Mouse (Mus musculus): ENCODE data around the gene Abtb1. TPM values are rescaled to one million over a fixed set of nuclear protein-coding genes. Genes with fewer than 3 reads are reported as not detected.

The Abtb1 gene
- polyA plus RNA-seq, 1 experiment from 2014 or later, result 57.7 TPM

GRCm38 (mm10) chr6:88840211-88840610 is 1.6 kb downstream of the Abtb1 start:
- Histone ChIP-seq H3K9ac (peak overlapping the region; percentile 90), H3K27ac (replicated peaks) (peak overlapping the region; percentile 98)

DNA sequence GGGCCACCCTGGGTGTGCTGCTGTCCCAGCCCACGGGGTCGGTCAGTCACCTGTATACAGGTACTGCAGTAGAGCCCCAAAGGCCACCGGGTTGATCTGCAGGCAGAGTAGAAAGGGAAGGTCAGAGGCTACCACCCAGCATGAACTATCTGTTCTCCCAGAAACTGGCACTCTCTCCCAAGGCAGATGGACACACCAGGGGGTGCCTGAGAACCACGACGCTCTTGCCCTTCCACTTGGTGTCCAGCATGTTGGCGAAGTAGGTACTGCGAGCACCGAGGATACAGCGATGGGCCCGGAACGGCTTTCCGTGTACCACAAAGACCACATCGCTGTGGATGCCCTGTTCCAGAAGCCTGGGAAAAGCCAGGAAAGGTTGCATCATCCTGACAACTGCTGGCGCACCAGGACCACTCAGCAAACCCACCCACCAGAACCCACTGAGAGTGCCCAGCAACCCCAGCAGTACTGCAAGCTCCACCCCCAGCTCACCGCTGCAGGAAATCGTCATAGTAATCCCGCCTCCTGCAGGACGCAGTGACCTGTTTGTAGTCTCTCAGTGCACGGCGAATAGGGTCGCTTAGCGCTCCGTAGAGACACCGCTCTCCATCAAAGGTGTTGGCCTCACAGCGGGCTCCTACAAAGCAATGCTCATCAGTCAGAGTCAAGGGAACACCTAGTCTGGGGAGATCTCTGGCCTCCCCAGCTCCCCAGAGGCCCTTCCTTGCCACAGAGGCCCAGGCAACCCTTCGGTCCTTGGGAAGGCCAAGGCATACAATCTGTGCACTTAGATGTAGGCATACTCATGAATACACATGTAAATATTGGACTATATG is 2.4 kb downstream of the Abtb1 start:
- no peak overlapping the region for H3K9ac ChIP-seq
- peak overlapping the region; percentile 100; the same call in 1 of the 2 replicates for H3K4me2 ChIP-seq
- peak overlapping the region; percentile 81; the same call in 1 of the 2 replicates for H3K4me3 ChIP-seq (replicated peaks)
- WGBS (ENCODE audit: insufficient replicate concordance), result 83% methylated on average over 26 of the region's 26 CpGs
- H3K36me3 ChIP-seq (replicated peaks), result peaks cover 50% of the 10 kb centered on the region
- H3K9me3 ChIP-seq (replicated peaks), result no peaks in the 10 kb centered on the region
- H3K27ac ChIP-seq (replicated peaks), result no peak overlapping the region; the same call in 1 of the 2 replicates
- ATAC-seq (ENCODE audit: insufficient read depth), result no peak
- peaks cover 70% of the 10 kb centered on the region for H3K4me1 ChIP-seq (replicated peaks)
- H3K27me3 ChIP-seq, result no peaks in the 10 kb centered on the region

More at GRCm38 (mm10) chr6:88840211-88840610, 1.6 kb downstream of the Abtb1 start:
- Histone ChIP-seq H3K4me3 (replicated peaks) (peak overlapping the region; percentile 81), H3K4me1 (replicated peaks) (peaks cover 62% of the 10 kb centered on the region), H3K4me2 (peak overlapping the region; percentile 100), H3K36me3 (replicated peaks) (peaks cover 50% of the 10 kb centered on the region), H3K9me3 (replicated peaks) (no peaks in the 10 kb centered on the region), H3K27me3 (0 out of 2 replicates have a peak, but pooled peaks cover under 1% of the 10 kb centered on the region)
- WGBS (ENCODE audit: insufficient replicate concordance), result 64% methylated on average over 3 of the region's 3 CpGs
- ATAC-seq (ENCODE audit: insufficient read depth), result no peak

DNA sequence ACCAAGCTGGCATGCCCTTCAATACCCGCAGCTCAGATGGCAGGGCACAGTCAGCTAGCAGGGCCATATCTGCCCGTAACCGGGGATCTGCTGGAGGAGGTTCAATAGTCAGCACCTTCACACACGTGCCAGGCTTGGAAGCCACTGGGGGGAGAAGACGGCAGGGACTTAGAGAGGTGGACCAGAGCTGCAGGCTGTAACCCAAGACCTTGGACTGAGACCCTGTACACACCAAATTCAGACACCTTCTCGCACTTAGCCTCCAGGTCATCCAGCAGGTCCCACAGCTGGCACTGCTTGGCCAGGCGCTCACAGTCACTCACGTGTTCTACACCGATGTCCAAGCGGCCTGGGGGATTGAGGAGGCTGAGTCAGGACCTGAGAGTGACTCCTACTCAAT is 3.2 kb downstream of the Abtb1 start:
- Histone ChIP-seq H3K27me3 (no peaks in the 10 kb centered on the region), H3K9ac (no peak overlapping the region), H3K36me3 (replicated peaks) (peaks cover 50% of the 10 kb centered on the region), H3K9me3 (replicated peaks) (no peaks in the 10 kb centered on the region), H3K4me3 (replicated peaks) (no peak overlapping the region), H3K4me2 (no peak overlapping the region), H3K27ac (replicated peaks) (0 out of 2 replicates have a peak overlapping the region, but pooled peaks have one; percentile 90), H3K4me1 (replicated peaks) (peaks cover 77% of the 10 kb centered on the region)
- ATAC-seq (ENCODE audit: insufficient read depth), result no peak
- WGBS (ENCODE audit: insufficient replicate concordance), result 88% methylated on average over 10 of the region's 10 CpGs

DNA sequence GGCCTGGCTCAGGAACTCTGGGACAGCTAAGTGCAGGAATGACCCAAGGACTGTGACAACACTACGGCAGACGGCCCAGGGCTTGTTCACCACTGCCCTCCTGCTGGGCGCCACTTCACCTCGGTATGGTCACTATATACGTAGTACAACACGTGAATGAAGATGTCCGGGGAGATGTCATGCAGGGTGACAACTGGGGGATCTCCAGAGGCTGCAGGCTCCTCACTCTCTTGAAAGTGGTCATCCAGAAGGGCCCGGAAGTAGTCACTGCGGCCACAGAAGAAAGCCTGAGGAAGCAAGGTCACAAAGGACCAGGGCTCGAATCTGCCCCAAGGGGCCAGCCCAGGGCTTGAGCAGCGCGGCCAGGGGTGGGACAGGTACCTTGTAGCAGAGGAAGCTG is 3.8 kb downstream of the Abtb1 start:
- no peak for ATAC-seq (ENCODE audit: insufficient read depth)
- H3K9ac ChIP-seq, result no peak overlapping the region
- H3K36me3 ChIP-seq (replicated peaks), result peaks cover 50% of the 10 kb centered on the region
- H3K9me3 ChIP-seq (replicated peaks), result no peaks in the 10 kb centered on the region
- H3K27ac ChIP-seq (replicated peaks), result peak overlapping the region; percentile 90; the same call in 1 of the 2 replicates
- H3K4me2 ChIP-seq, result no peak overlapping the region; the same call in 1 of the 2 replicates
- H3K4me3 ChIP-seq (replicated peaks), result no peak overlapping the region
- H3K27me3 ChIP-seq, result no peaks in the 10 kb centered on the region
- H3K4me1 ChIP-seq (replicated peaks), result peaks cover 77% of the 10 kb centered on the region
- WGBS (ENCODE audit: insufficient replicate concordance), result 83% methylated on average over 12 of the region's 12 CpGs

GRCm38 (mm10) chr6:88836178-88836819 is 5.5 kb downstream of the Abtb1 start:
- H3K4me2 ChIP-seq, result peak overlapping the region; percentile 64; the same call in 1 of the 2 replicates
- 88% methylated on average over 28 of the region's 28 CpGs for WGBS (ENCODE audit: insufficient replicate concordance)
- ATAC-seq (ENCODE audit: insufficient read depth), result no peak

GRCm38 (mm10) chr6:88835047-88835446 is 6.7 kb downstream of the Abtb1 start:
- 23% methylated on average over 5 of the region's 5 CpGs for WGBS (ENCODE audit: insufficient replicate concordance)
- peaks cover 48% of the 10 kb centered on the region for H3K36me3 ChIP-seq (replicated peaks)
- peak overlapping the region; percentile 53 for H3K9ac ChIP-seq
- H3K9me3 ChIP-seq (replicated peaks), result no peaks in the 10 kb centered on the region
- peak overlapping the region; percentile 64 for H3K4me2 ChIP-seq
- peak; percentile 87 for ATAC-seq (ENCODE audit: insufficient read depth)
- H3K27me3 ChIP-seq, result no peaks in the 10 kb centered on the region
- H3K27ac ChIP-seq (replicated peaks), result peak overlapping the region; percentile 90
- peaks cover 79% of the 10 kb centered on the region for H3K4me1 ChIP-seq (replicated peaks)
- H3K4me3 ChIP-seq (replicated peaks), result peak overlapping the region; percentile 25

More at GRCm38 (mm10) chr6:88836178-88836819, 5.5 kb downstream of the Abtb1 start:
- no peaks in the 10 kb centered on the region for H3K27me3 ChIP-seq
- peaks cover 85% of the 10 kb centered on the region for H3K4me1 ChIP-seq (replicated peaks)
- no peaks in the 10 kb centered on the region for H3K9me3 ChIP-seq (replicated peaks)
- no peak overlapping the region for H3K9ac ChIP-seq
- no peak overlapping the region for H3K4me3 ChIP-seq (replicated peaks)
- peak overlapping the region; percentile 90 for H3K27ac ChIP-seq (replicated peaks)
- peaks cover 50% of the 10 kb centered on the region for H3K36me3 ChIP-seq (replicated peaks)

DNA sequence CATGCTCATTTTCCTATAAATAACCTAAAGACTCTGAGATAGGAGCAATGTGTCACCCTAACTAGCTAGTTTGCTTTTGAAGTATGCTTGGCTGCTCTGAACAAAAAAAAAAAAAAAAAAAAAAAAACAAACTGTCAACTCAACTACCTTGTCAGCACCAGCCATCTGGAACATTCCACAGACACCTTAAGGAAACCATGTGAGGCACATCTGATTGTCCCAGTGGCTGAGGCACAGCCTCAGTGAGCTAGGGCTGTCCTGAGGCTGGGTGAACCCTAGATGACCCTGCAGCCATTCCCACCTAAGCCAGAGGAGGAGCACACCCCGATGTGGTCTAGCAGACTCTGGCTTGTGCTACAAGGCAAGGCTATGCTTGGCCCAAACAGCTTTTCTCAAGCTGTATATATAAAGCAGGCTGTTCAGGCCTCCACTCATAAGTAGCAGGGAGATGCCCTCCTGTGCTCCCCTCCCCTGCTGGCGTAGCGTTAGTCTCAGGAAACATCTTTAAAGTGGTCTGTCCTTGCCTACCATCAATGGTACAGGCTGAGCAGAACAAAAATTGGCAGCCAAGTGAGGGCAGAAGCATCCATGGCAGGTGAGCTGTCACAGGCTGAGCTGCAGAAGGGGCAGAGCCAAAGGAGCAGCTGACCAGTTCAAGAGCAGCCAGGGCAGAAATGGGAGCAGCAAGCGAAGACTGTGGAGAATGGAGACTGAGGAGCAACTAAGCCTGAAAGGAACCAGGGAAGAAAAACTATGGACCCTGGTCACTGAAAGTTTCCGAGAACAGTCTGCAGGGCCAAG is 8.2 kb downstream of the Abtb1 start:
- 71% methylated on average over 5 of the region's 5 CpGs for WGBS (ENCODE audit: insufficient replicate concordance)
- Histone ChIP-seq H3K4me3 (replicated peaks) (no peak overlapping the region), H3K9ac (peak overlapping the region; percentile 25; the same call in 1 of the 2 replicates), H3K36me3 (replicated peaks) (peaks cover 32% of the 10 kb centered on the region), H3K4me1 (replicated peaks) (peaks cover 69% of the 10 kb centered on the region), H3K9me3 (replicated peaks) (no peaks in the 10 kb centered on the region), H3K4me2 (no peak overlapping the region; the same call in 1 of the 2 replicates), H3K27ac (replicated peaks) (peak overlapping the region; percentile 90), H3K27me3 (no peaks in the 10 kb centered on the region)
- ATAC-seq (ENCODE audit: insufficient read depth), result no peak

- Histone ChIP-seq H3K27ac (replicated peaks) (peak overlapping the region; percentile 90), H3K9me3 (replicated peaks) (no peaks in the 10 kb centered on the region), H3K4me2 (no peak overlapping the region), H3K9ac (no peak overlapping the region), H3K36me3 (replicated peaks) (peaks cover 32% of the 10 kb centered on the region), H3K4me1 (replicated peaks) (peaks cover 68% of the 10 kb centered on the region), H3K4me3 (replicated peaks) (no peak overlapping the region), H3K27me3 (no peaks in the 10 kb centered on the region)
- ATAC-seq (ENCODE audit: insufficient read depth), result peak; percentile 35; the same call in 1 of the 2 replicates
- WGBS (ENCODE audit: insufficient replicate concordance), result 60% methylated on average over 5 of the region's 5 CpGs
These were observed 9.1 kb downstream of the Abtb1 start for GRCm38 (mm10) chr6:88832663-88833062.

- no peak overlapping the region for H3K9ac ChIP-seq
- no peaks in the 10 kb centered on the region for H3K27me3 ChIP-seq
- H3K4me3 ChIP-seq (replicated peaks), result no peak overlapping the region
- no peaks in the 10 kb centered on the region for H3K9me3 ChIP-seq (replicated peaks)
- H3K4me1 ChIP-seq (replicated peaks), result peaks cover 67% of the 10 kb centered on the region
- peaks cover 32% of the 10 kb centered on the region for H3K36me3 ChIP-seq (replicated peaks)
- no peak overlapping the region; the same call in 1 of the 2 replicates for H3K27ac ChIP-seq (replicated peaks)
- no peak overlapping the region for H3K4me2 ChIP-seq
- 26% methylated on average over 8 of the region's 8 CpGs for WGBS (ENCODE audit: insufficient replicate concordance)
- no peak for ATAC-seq (ENCODE audit: insufficient read depth)
These were observed 10.3 kb downstream of the Abtb1 start for GRCm38 (mm10) chr6:88831456-88831855.

DNA sequence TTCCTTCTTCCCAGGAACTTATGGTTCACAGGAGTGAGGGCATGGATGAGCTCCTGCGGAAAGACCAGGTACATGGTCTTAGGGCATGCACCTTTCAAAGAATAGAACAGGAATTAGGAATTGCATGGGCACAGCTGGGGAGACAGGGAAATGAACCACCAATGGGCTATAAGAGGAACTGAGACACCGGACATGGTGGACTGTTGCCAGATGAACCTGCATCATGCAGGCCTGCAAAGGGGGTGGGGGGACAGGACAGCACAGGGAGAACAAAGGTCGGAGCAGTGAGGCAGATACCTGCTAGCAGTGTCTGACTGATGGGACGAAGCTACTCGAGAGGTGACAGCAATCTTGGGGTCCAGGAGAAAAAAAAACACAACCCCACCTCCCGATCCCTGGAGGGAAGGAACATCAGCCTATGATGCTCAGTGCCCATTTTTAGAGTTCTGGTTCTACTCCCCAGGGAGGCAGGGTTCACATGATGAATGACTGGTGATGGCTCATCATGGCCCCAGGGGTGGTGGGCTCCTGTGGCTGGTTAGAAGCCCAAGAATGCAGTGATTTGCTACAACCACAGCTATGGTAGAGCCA is 11.6 kb downstream of the Abtb1 start:
- peaks cover 32% of the 10 kb centered on the region for H3K36me3 ChIP-seq (replicated peaks)
- ATAC-seq (ENCODE audit: insufficient read depth), result no peak

More for the DNA sequence above, 11.6 kb downstream of the Abtb1 start:
- H3K27ac ChIP-seq (replicated peaks), result no peak overlapping the region
- no peaks in the 10 kb centered on the region for H3K27me3 ChIP-seq
- no peak overlapping the region for H3K4me2 ChIP-seq
- H3K9me3 ChIP-seq (replicated peaks), result no peaks in the 10 kb centered on the region
- no peak overlapping the region for H3K9ac ChIP-seq
- peaks cover 59% of the 10 kb centered on the region for H3K4me1 ChIP-seq (replicated peaks)
- H3K4me3 ChIP-seq (replicated peaks), result no peak overlapping the region
- WGBS (ENCODE audit: insufficient replicate concordance), result 82% methylated on average over 6 of the region's 6 CpGs
